Mouse (Mus musculus) left cerebral cortex, adult 18-20 months (tissue): Measurements from ENCODE around the gene Olfr76. TPM values are rescaled to one million over a fixed set of nuclear protein-coding genes. Genes with fewer than 3 reads are reported as not detected.
"Not testable (repeated sequence)": the region's sequence is repeated elsewhere in the genome, so short reads cannot be mapped to it uniquely, and the experiment has no call there.

Experiments used
- DNase-seq, 2 experiments: peaks; one replicate each; pipeline ENCODE4 v3.0.0; 2021 to 2022; ENCODE audit warnings: low spot score in 2 of 2, mixed read lengths in 1 of 2
- long read RNA-seq, 2 experiments: library from polyadenylated mRNA; stranded (forward); transcript quantifications; one replicate each; pipeline ENCODE4 v2.0.0; 2021
- total RNA-seq, 2 experiments: library from RNA; stranded (reverse); gene quantifications; 2 replicates each; pipeline ENCODE4 v1.2.3; 2021

Olfr76 gene
- total RNA-seq: not detected
- long read RNA-seq, experiment 1: 0 reads
- long read RNA-seq, experiment 2: 0 reads

DNA sequence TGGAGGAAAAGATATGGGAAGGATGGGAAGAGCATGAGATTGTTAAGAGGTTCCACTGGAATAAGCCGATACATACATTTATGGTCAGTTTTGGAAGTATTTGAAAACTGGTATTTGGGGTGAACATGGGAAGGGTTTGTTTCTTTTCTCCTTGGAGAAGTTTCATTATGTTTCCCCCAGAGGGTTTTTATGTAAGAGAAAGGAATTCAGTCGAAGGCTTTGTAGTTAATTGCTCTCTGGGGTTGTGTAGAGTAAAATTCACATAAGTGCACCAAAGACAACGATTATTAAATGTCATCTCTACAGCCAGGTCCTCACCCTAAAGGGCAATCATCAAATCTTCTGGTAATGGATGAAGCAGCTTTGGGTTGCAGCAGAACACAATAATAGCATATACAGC, at the start of gene Olfr76:
Gene Olfr76 (minus strand): TSS at position 101 of the 400 bp plus-strand sequence.
- DNase-seq: no peak

GRCm38 (mm10) chr19:12170062-12170599, 47.1 kb upstream of the Olfr76 start, which contains the start of gene Olfr1555-ps1:
TSS of gene Olfr1555-ps1 (minus strand) at chr19:12170112.
- not testable (repeated sequence) for DNase-seq

GRCm38 (mm10) chr19:12145452-12145851, 22.4 kb upstream of the Olfr76 start:
- DNase-seq: peak; percentile 25 to 59

GRCm38 (mm10) chr19:12143356-12143755, 20.4 kb upstream of the Olfr76 start:
- peak; percentile 28 to 47 for DNase-seq

DNA sequence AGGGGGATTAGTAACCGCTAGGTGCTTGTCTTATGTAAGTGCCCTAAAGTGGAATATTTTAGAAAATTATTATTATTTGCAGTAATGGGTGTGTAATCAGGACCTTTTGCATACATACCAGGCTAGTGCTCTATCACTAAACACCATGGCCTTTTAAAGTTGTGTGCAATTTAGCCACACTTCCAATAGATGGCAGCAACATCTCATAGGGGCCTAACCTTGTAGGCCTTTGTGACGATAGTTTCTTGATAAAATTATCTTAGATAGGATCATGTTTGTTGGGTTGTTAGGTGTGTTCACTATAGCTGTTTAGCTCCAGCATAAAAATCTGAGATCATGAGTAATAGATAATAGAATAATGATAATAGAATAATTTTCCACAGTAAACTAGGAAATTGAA, 11.3 kb upstream of the Olfr76 start:
- DNase-seq: peak in 1 of 2 experiments; percentile 48

DNA sequence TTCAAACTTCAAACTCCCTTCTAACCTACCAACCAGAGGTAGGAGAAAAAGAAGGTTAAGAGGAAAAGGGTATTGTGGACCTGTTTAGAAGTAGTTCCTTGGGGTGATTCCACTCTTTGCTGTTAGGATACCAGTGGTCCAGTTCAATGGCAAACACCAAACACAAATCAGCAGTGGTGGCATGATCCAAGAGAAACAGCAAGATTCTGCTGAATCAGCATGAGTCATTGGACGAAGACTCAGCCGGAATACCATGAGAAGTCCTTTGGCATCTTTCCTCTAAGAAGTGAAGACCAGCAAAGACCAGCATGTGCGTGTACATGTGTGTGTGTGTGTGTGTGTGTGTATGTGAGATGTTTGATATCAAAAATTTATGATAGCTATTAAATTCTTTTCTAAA, 6.5 kb downstream of the Olfr76 start:
- DNase-seq: no peak

GRCm38 (mm10) chr19:12115797-12116196, 7.2 kb downstream of the Olfr76 start, which contains the start of gene Olfr1428:
TSS of gene Olfr1428 (minus strand) at chr19:12115897.
- no peak for DNase-seq

- DNase-seq: no peak
These were observed 9.2 kb downstream of the Olfr76 start for GRCm38 (mm10) chr19:12113807-12114206.

GRCm38 (mm10) chr19:12104541-12104940, 18.5 kb downstream of the Olfr76 start:
- DNase-seq: no peak

DNA sequence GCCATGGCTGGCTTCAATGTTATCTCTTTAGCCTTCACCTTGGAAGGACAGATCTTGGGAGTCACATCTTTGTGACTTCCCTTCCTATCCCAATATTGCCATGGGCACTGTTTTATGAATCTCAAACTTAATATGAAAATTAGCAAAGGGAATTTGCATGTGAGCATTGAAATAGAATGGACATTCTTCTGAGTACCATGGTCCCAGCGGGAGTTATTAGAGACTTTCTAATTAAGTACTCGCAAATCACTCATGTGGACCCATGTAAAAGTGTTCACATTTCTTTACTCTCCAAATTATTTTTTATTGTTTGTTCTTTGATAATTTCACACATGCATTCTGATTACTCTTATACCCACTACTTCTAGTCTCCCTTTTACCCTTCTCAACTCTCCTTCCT, 19.8 kb downstream of the Olfr76 start, which contains the start of gene Olfr1427:
Gene Olfr1427 (minus strand): TSS at position 101 of the 400 bp plus-strand sequence.
- no peak for DNase-seq

GRCm38 (mm10) chr19:12091913-12092312, 31.1 kb downstream of the Olfr76 start, which contains the start of gene Olfr1426:
TSS of gene Olfr1426 (minus strand) at chr19:12092013.
- no peak for DNase-seq

- DNase-seq: not testable (repeated sequence)
These were observed 45.4 kb downstream of the Olfr76 start, which contains the start of gene Olfr1425 for GRCm38 (mm10) chr19:12077631-12078030. TSS of gene Olfr1425 (minus strand) at chr19:12077731.

DNA sequence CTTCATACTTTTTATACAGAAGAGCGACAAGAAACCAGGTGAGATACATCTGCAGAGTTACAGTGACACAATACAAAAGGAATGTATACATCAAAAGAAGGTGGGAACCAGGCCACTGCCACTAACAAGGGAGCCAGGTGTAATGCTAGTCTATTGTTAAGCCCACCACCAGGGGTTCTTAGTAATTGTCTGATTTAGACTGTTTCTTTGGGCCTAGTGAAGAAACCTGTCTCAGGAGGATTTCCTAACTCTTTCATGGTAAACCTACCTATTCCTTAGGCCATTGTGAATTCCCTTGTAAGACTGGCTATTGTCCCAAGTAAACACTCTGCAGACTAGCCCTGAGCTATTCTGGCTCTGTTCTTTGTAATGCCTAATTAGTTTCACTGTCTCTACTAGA, 53.5 kb downstream of the Olfr76 start:
- DNase-seq: not testable (repeated sequence)

Other genes with a start within 250 kb of the Olfr76 start
- gene Olfr1419, start 248.1 kb downstream of the Olfr76 start, total RNA-seq: not detected
- not detected for gene Olfr1420, start 236.6 kb downstream of the Olfr76 start, total RNA-seq
- gene Patl1, start 210.8 kb downstream of the Olfr76 start, total RNA-seq: 10 to 100 TPM; 20.4 to 22.4 TPM
- gene Osbp, start 157.3 kb downstream of the Olfr76 start, total RNA-seq: 10 to 100 TPM; 55.9 to 58.2 TPM
- not detected for gene Olfr1423, start 81.9 kb downstream of the Olfr76 start, total RNA-seq
- not detected for gene Olfr1424, start 60.5 kb downstream of the Olfr76 start, total RNA-seq
- not detected for gene Olfr1425, start 45.5 kb downstream of the Olfr76 start, total RNA-seq
- not detected for gene Olfr1426, start 31.2 kb downstream of the Olfr76 start, total RNA-seq
- not detected for gene Olfr1427, start 19.9 kb downstream of the Olfr76 start, total RNA-seq
- not detected for gene Olfr1428, start 7.3 kb downstream of the Olfr76 start, total RNA-seq
- not detected for gene Olfr1555-ps1, start 46.9 kb upstream of the Olfr76 start, total RNA-seq
- not detected for gene Olfr1431, start 77.4 kb upstream of the Olfr76 start, total RNA-seq
- gene Olfr1432, start 109.4 kb upstream of the Olfr76 start, total RNA-seq: not detected
- not detected for gene Olfr262, start 118.5 kb upstream of the Olfr76 start, total RNA-seq
- not detected for gene Olfr235, start 137.8 kb upstream of the Olfr76 start, total RNA-seq
- not detected for gene Olfr1434, start 156.7 kb upstream of the Olfr76 start, total RNA-seq
- not detected for gene Olfr1436, start 175.9 kb upstream of the Olfr76 start, total RNA-seq
- not detected for gene Olfr1437, start 201.9 kb upstream of the Olfr76 start, total RNA-seq
- not detected for gene Olfr1438-ps1, start 212.7 kb upstream of the Olfr76 start, total RNA-seq